Mouse (Mus musculus) inflammation-experienced regulatory T-cells, adult 6 months (primary cell): ENCODE results near the gene Npnt. TPM values are rescaled to one million over a fixed set of nuclear protein-coding genes. Genes with fewer than 3 reads are reported as not detected.

Source experiments
- ATAC-seq: one replicate; pipeline ENCODE4 v1.8.0; 2017
- polyA plus RNA-seq, 3 experiments: library from polyadenylated mRNA; unstranded; fragments of 100-300 nt; shearing (Covaris generic); gene quantifications; one replicate each; pipeline ENCODE4 v1.2.1; 2017

The Npnt gene
- polyA plus RNA-seq, 3 experiments from 2014 or later: 0.86 to 3.0 (median 1.0) TPM

GRCm38 (mm10) chr3:132855458-132856212 lies 94.5 kb downstream of the Npnt start:
- ATAC-seq: no peak

GRCm38 (mm10) chr3:132854271-132854670 lies 95.8 kb downstream of the Npnt start:
- no peak for ATAC-seq

GRCm38 (mm10) chr3:132851841-132852728 lies 98.0 kb downstream of the Npnt start:
- ATAC-seq: no peak

GRCm38 (mm10) chr3:132851417-132851816 lies 98.7 kb downstream of the Npnt start:
- ATAC-seq: no peak

GRCm38 (mm10) chr3:132850431-132850830 lies 99.7 kb downstream of the Npnt start:
- ATAC-seq: no peak

GRCm38 (mm10) chr3:132849669-132850068 lies 100.4 kb downstream of the Npnt start:
- no peak for ATAC-seq

GRCm38 (mm10) chr3:132842676-132843075 lies 107.4 kb downstream of the Npnt start:
- ATAC-seq: no peak

GRCm38 (mm10) chr3:132839516-132839915 lies 110.6 kb downstream of the Npnt start:
- no peak for ATAC-seq

GRCm38 (mm10) chr3:132838656-132839417 lies 111.3 kb downstream of the Npnt start:
- ATAC-seq: no peak

GRCm38 (mm10) chr3:132837134-132837533 lies 113.0 kb downstream of the Npnt start:
- no peak for ATAC-seq

GRCm38 (mm10) chr3:132835118-132835794 lies 114.8 kb downstream of the Npnt start:
- ATAC-seq: no peak

Other genes with a start within 250 kb of the Npnt start
- 10 to 100 TPM; 21.8 to 26.9 (median 23.4) TPM for gene Ints12, start 141.5 kb upstream of the Npnt start, polyA plus RNA-seq
- 1 to 10 TPM; 3.0 to 4.6 (median 3.7) TPM for gene Gstcd, start 141.7 kb upstream of the Npnt start, polyA plus RNA-seq